ENCODE assay signal across 14 mouse cellular contexts in genomic region chr5:51439773-51440172, GRCm38 (mm10).
DNase-seq lines count a peak whose midpoint lies in the region; ATAC-seq lines count a peak whose summit lies in the region.
"Had no signal": no experiment of that assay in that cellular context is flagged by ENCODE, and none has a peak within 500 bp of the region (broad histone marks: within the 10 kb centered on the region; RNA-seq: fewer than 3 reads in every experiment).

No protein-coding gene starts in this region.

- no peaks in the 10 kb centered on the region for H3K9me3 ChIP-seq in embryonic facial prominence, embryonic 11.5 days (replicated peaks; ENCODE audit: control insufficient read depth, low read length)
- H3K9me3 ChIP-seq in embryonic facial prominence, embryonic 10.5 days, result no peaks in the 10 kb centered on the region
- H3K9me3 ChIP-seq in heart, embryonic 16.5 days (replicated peaks; ENCODE audit: control insufficient read depth, low read length), result no peaks in the 10 kb centered on the region
- H3K9me3 ChIP-seq: hindbrain, embryonic 10.5 days; limb, embryonic 15.5 days had no signal

- H3K4me2 ChIP-seq in embryonic facial prominence, embryonic 11.5 days (ENCODE audit: low read depth, low read length), result no peak overlapping the region
- peak overlapping the region; percentile 6; the same call in 1 of the 2 replicates for H3K4me2 ChIP-seq in heart, embryonic 16.5 days (ENCODE audit: low read depth, low read length)
- H3K4me2 ChIP-seq: limb, embryonic 15.5 days had no signal

- H3K4me3 ChIP-seq in embryonic facial prominence, embryonic 11.5 days (ENCODE audit: low read depth, low read length), result no peak overlapping the region
- no peak overlapping the region for H3K4me3 ChIP-seq in embryonic facial prominence, embryonic 10.5 days
- no peak overlapping the region for H3K4me3 ChIP-seq in heart, embryonic 16.5 days (ENCODE audit: low read length)
- H3K4me3 ChIP-seq: hindbrain, embryonic 10.5 days; limb, embryonic 15.5 days had no signal

- DNase-seq in embryonic facial prominence, embryonic 11.5 days (ENCODE audit: low spot score), result peak; percentile 29
- DNase-seq in embryonic facial prominence, embryonic 10.5 days (ENCODE audit: low spot score), result no peak
- DNase-seq in 3T3-L1 (ENCODE audit: low read depth, low spot score), result peak; percentile 42
- DNase-seq in embryo, embryonic 10.5 days (ENCODE audit: low spot score), result peak; percentile 3
- DNase-seq in adipocyte (ENCODE audit: low spot score), result no peak
- DNase-seq in layer of hippocampus, adult 18-20 months (ENCODE audit: low spot score in 2 of 2), result no peak
- DNase-seq: lung, postnatal 14 days; right cerebral cortex, postnatal 4 days had no signal

- no peak overlapping the region for H3K9ac ChIP-seq in embryonic facial prominence, embryonic 11.5 days (replicated peaks; ENCODE audit: low read length)
- H3K9ac ChIP-seq in heart, embryonic 16.5 days (ENCODE audit: low read length), result no peak overlapping the region
- H3K9ac ChIP-seq: limb, embryonic 15.5 days had no signal

- WGBS in embryonic facial prominence, embryonic 11.5 days, result 31% methylated on average over 4 of the region's 4 CpGs
- 34% methylated on average over 4 of the region's 4 CpGs for WGBS in embryonic facial prominence, embryonic 10.5 days
- WGBS in heart, embryonic 16.5 days, result 12% methylated on average over 4 of the region's 4 CpGs

- no peaks in the 10 kb centered on the region for H3K27me3 ChIP-seq in embryonic facial prominence, embryonic 11.5 days (ENCODE audit: control insufficient read depth, insufficient read depth, low read length)
- no peaks in the 10 kb centered on the region for H3K27me3 ChIP-seq in embryonic facial prominence, embryonic 10.5 days (replicated peaks; ENCODE audit: low read depth, poor library complexity, severe bottlenecking)
- H3K27me3 ChIP-seq in heart, embryonic 16.5 days (ENCODE audit: control insufficient read depth, insufficient read depth, low read length), result no peaks in the 10 kb centered on the region
- H3K27me3 ChIP-seq: limb, embryonic 15.5 days; Patski had no signal

- no peak overlapping the region for H3K27ac ChIP-seq in embryonic facial prominence, embryonic 11.5 days (replicated peaks; ENCODE audit: low read depth, low read length)
- no peak overlapping the region for H3K27ac ChIP-seq in embryonic facial prominence, embryonic 10.5 days (replicated peaks)
- H3K27ac ChIP-seq in heart, embryonic 16.5 days (ENCODE audit: low read length), result peak overlapping the region; percentile 11; the same call in 1 of the 2 replicates
- H3K27ac ChIP-seq: hindbrain, embryonic 10.5 days; limb, embryonic 15.5 days had no signal

- no peaks in the 10 kb centered on the region for H3K36me3 ChIP-seq in embryonic facial prominence, embryonic 11.5 days (replicated peaks; ENCODE audit: control insufficient read depth, insufficient read depth, low read depth, low read length)
- H3K36me3 ChIP-seq in embryonic facial prominence, embryonic 10.5 days (replicated peaks), result no peaks in the 10 kb centered on the region
- no peaks in the 10 kb centered on the region for H3K36me3 ChIP-seq in heart, embryonic 16.5 days (ENCODE audit: control insufficient read depth, insufficient read depth)
- H3K36me3 ChIP-seq: hindbrain, embryonic 10.5 days; limb, embryonic 15.5 days had no signal

- ATAC-seq in embryonic facial prominence, embryonic 11.5 days (replicated peaks; ENCODE audit: insufficient number of reproducible peaks, low FRiP score, low TSS enrichment, low read depth), result no peak
- peak; percentile 90 for ATAC-seq in heart, embryonic 16.5 days (replicated peaks; ENCODE audit: extremely low read depth, insufficient read depth, low FRiP score)
- no peak for ATAC-seq in erythroblast, adult 5-6 weeks (replicated peaks; ENCODE audit: low FRiP score, poor library complexity, severe bottlenecking)
- ATAC-seq: midbrain, embryonic 16.5 days; Patski had no signal

- H3K4me1 ChIP-seq in embryonic facial prominence, embryonic 11.5 days (ENCODE audit: control insufficient read depth, insufficient read depth, low read length), result no peaks in the 10 kb centered on the region
- peaks cover 10% of the 10 kb centered on the region for H3K4me1 ChIP-seq in embryonic facial prominence, embryonic 10.5 days
- peaks cover 16% of the 10 kb centered on the region for H3K4me1 ChIP-seq in heart, embryonic 16.5 days (ENCODE audit: control insufficient read depth, insufficient read depth, low read length)
- H3K4me1 ChIP-seq: limb, embryonic 15.5 days had no signal

Comparison
In these comparisons a context has a peak if more than half of its experiments do, and no peak if none do; other contexts are left out.
1. DNase-seq: peak in embryonic facial prominence, embryonic 11.5 days (single experiment), 3T3-L1 (single experiment) and embryo, embryonic 10.5 days (single experiment); none in embryonic facial prominence, embryonic 10.5 days (single experiment), adipocyte (single experiment) and layer of hippocampus, adult 18-20 months (0 of 2).